Comparison of ENCODE assay signal across 15 mouse cellular contexts in the genomic region with DNA sequence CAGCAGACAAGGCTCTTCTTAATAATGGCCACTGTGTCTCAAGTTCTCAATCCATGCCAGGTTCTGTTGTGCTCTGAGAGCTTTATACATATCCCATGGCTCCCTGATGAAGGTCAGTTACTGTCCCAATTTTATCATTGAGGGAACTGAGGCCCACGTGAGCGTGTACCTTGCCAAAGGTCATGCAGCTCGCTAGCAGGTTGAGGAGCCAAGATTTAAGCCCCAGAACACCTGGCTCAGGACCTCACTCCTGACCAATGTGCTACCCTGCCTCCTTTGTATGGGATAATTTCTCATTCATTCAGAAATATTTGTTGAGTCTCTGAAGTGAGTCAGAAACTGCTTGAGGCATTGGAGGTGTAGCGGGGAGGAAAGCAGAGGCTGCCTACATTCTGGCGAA.
"Had no signal": no experiment of that assay in that cellular context is flagged by ENCODE, and none has a peak within 500 bp of the region (broad histone marks: within the 10 kb centered on the region; RNA-seq: fewer than 3 reads in every experiment).

No protein-coding gene starts in this region.

- H3K4me3 ChIP-seq: left cerebral cortex, adult 2 months; limb, embryonic 12.5 days; limb, embryonic 15.5 days; liver, embryonic 13.5 days had no signal

- H3K4me2 ChIP-seq: limb, embryonic 12.5 days; limb, embryonic 15.5 days; liver, embryonic 13.5 days; midbrain, embryonic 11.5 days had no signal

- H3K9me3 ChIP-seq: limb, embryonic 12.5 days; limb, embryonic 15.5 days; liver, embryonic 13.5 days had no signal

- H3K36me3 ChIP-seq: limb, embryonic 15.5 days; liver, embryonic 13.5 days had no signal

- H3K27me3 ChIP-seq: limb, embryonic 12.5 days; limb, embryonic 15.5 days; liver, embryonic 13.5 days had no signal

- DNase-seq: kidney, postnatal 10 days; kidney, postnatal 36 days; layer of hippocampus, postnatal 36 days; left cerebral cortex, postnatal 4 days; liver, embryonic 13.5 days; lung, adult 2 months; lung, postnatal 14 days; lung, postnatal 4 days; midbrain, embryonic 14.5 days; thymus, adult 18-20 months; thymus, postnatal 36 days had no signal

- H3K9ac ChIP-seq: limb, embryonic 12.5 days; limb, embryonic 15.5 days; liver, embryonic 13.5 days had no signal

- H3K27ac ChIP-seq: left cerebral cortex, adult 2 months; limb, embryonic 12.5 days; limb, embryonic 15.5 days; liver, embryonic 13.5 days had no signal
